Mouse (Mus musculus) c-Kit-positive CD71-positive TER-119-positive erythroid progenitor cells, embryonic 14.5 days (primary cell): Measurements from ENCODE around the gene Map3k7cl.

Experiments used
- DNase-seq: peaks from one replicate; pipeline ENCODE4 v3.0.0-alpha.2; 2013; ENCODE audit warnings: low spot score

Gene Map3k7cl

GRCm38 (mm10) chr16:87638098-87638497, 85.0 kb downstream of the Map3k7cl start:
- DNase-seq = no peak

DNA sequence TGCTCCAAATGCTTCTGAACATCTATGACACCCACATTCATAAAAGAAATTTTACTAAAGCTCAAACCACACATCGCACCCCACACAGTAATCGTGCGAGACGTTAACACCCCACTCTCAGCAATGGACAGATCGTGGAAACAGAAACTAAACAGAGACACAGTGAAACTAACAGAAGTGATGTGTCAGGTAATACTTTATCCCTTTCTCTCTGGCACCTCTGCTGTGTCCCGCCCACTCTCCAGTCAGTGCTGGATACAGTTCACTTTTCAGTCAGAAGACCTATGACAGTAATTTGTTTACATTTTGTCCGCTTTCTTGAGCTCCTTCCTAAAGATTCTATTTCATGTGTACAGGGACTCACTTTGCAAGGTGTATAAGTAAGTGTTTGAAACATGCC, 89.1 kb downstream of the Map3k7cl start:
- no peak for DNase-seq

DNA sequence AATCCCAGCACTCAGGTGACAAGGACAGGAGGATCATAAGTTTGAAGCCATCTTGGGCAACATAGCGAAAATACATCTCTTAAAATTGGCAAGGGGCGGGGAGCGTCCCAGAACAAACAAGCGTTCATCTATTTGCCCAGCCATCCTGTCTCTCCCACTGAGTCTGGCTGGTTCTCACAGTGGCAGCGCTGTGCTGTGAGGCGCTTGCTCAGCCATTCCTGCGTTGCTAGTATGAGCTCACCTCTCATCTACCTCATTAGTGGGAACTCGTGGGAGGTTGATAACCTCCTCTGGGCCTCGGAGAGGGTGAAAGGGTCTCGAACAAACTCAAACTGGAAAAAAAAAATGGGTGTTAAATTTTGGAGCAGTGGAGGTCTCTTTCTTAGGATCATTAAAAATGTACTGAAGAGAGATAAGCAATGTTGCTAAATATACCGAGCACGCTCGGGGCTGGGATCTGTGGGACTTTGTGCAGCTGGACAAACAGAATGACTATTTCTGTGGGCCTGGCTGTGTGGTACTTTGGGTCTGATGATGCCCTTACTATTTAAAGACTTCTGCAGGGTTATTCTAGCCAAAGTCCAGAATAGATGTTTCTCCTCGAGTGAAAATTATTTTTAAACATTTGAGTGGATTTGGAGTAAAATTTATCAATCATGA, 91.1 kb downstream of the Map3k7cl start:
- no peak for DNase-seq
